Mouse (Mus musculus) forebrain, embryonic 16.5 days (tissue): Measurements from ENCODE around the gene Grm5. TPM values are rescaled to one million over a fixed set of nuclear protein-coding genes. Genes with fewer than 3 reads are reported as not detected.

ENCODE experiments used
- ATAC-seq: fragments of 200-750 bp; cut with Nextera tagmentation; 2 replicates; pipeline ENCODE4 v1.8.0; 2017; ENCODE audit warnings: mild to moderate bottlenecking, moderate library complexity
- H3K27ac ChIP-seq: fragments of 300-500 bp; sonication (generic); 2 replicates; pipeline ENCODE4 v1.5.1; 2014; ENCODE audit warnings: low read length, control low read depth
- H3K27me3 ChIP-seq: fragments of 300-500 bp; sonication (generic); replicated peaks from 2 replicates; pipeline ENCODE4 v1.6.1; 2014; ENCODE audit warnings: low read length; ENCODE audit not compliant: control insufficient read depth, insufficient read depth
- H3K36me3 ChIP-seq: fragments of 300-500 bp; sonication (generic); 2 replicates; pipeline ENCODE4 v1.6.1; 2014; ENCODE audit not compliant: control insufficient read depth, insufficient read depth
- H3K4me1 ChIP-seq: fragments of 300-500 bp; sonication (generic); replicated peaks from 2 replicates; pipeline ENCODE4 v1.6.1; 2014; ENCODE audit warnings: low read length; ENCODE audit not compliant: control insufficient read depth, insufficient read depth
- H3K4me2 ChIP-seq: fragments of 300-500 bp; sonication (generic); 2 replicates; pipeline ENCODE4 v1.6.1; 2014; ENCODE audit warnings: mild to moderate bottlenecking, low read length, control low read depth
- H3K4me3 ChIP-seq: fragments of 300-500 bp; sonication (generic); replicated peaks from 2 replicates; pipeline ENCODE4 v1.5.1; 2014; ENCODE audit warnings: mild to moderate bottlenecking, low read length, control low read depth
- H3K9ac ChIP-seq: fragments of 300-500 bp; sonication (generic); replicated peaks from 2 replicates; pipeline ENCODE4 v1.6.1; 2014; ENCODE audit warnings: low read depth, low read length, control low read depth
- H3K9me3 ChIP-seq: fragments of 300-500 bp; sonication (generic); 2 replicates; pipeline ENCODE4 v1.6.1; 2016; ENCODE audit warnings: low read length; ENCODE audit not compliant: control insufficient read depth
- WGBS: fragments of 180-500 bp; shearing (Covaris S2); extraction: QIAGEN DNeasy Blood & Tissue Kit; methylation state at CpG from one replicate; pipeline ENCODE4 v1.1.7; 2014; 5-methylcytosine and 5-hydroxymethylcytosine counted together
- polyA plus RNA-seq: library from polyadenylated mRNA; unstranded; fragments of >200 nt; fragmentation: Nextera tagmentation; extraction: Ambion mirVana; gene quantifications from 2 replicates; pipeline ENCODE4 v1.2.1, GENCODE M21; 2015

The Grm5 gene
- polyA plus RNA-seq, 1 experiment from 2014 or later: 45.6 TPM

- Histone ChIP-seq H3K4me2 (no peak overlapping the region), H3K9ac (no peak overlapping the region), H3K27me3 (no peaks in the 10 kb centered on the region), H3K9me3 (no peaks in the 10 kb centered on the region), H3K36me3 (no peaks in the 10 kb centered on the region), H3K27ac (no peak overlapping the region), H3K4me3 (no peak overlapping the region), H3K4me1 (no peaks in the 10 kb centered on the region; the same call in 1 of the 2 replicates)
- 71% methylated on average over 8 of the region's 8 CpGs for WGBS
- ATAC-seq: no peak
These were observed 391.1 kb downstream of the Grm5 start for GRCm38 (mm10) chr7:87975041-87975440.

- H3K4me1 ChIP-seq: no peaks in the 10 kb centered on the region
- H3K36me3 ChIP-seq: no peaks in the 10 kb centered on the region
- no peaks in the 10 kb centered on the region for H3K27me3 ChIP-seq
- no peak overlapping the region for H3K9ac ChIP-seq
- no peaks in the 10 kb centered on the region for H3K9me3 ChIP-seq
- WGBS: 41% methylated on average over 2 of the region's 2 CpGs
- H3K4me2 ChIP-seq: no peak overlapping the region
- no peak overlapping the region for H3K4me3 ChIP-seq
- no peak overlapping the region for H3K27ac ChIP-seq
- ATAC-seq: peak; percentile 50; the same call in 1 of the 2 replicates
These were observed 399.5 kb downstream of the Grm5 start for GRCm38 (mm10) chr7:87983494-87983893.

GRCm38 (mm10) chr7:88014451-88014850, 430.5 kb downstream of the Grm5 start:
- H3K27ac ChIP-seq: no peak overlapping the region
- no peaks in the 10 kb centered on the region for H3K27me3 ChIP-seq
- no peaks in the 10 kb centered on the region for H3K4me1 ChIP-seq
- no peaks in the 10 kb centered on the region for H3K36me3 ChIP-seq
- no peak for ATAC-seq
- 85% methylated on average over 3 of the region's 3 CpGs for WGBS
- H3K4me3 ChIP-seq: no peak overlapping the region
- H3K4me2 ChIP-seq: no peak overlapping the region
- no peaks in the 10 kb centered on the region for H3K9me3 ChIP-seq
- H3K9ac ChIP-seq: no peak overlapping the region

GRCm38 (mm10) chr7:88027411-88028132, 443.6 kb downstream of the Grm5 start:
- peak; percentile 98 for ATAC-seq

GRCm38 (mm10) chr7:88047366-88047765, 463.4 kb downstream of the Grm5 start:
- Histone ChIP-seq H3K4me1 (no peaks in the 10 kb centered on the region), H3K36me3 (no peaks in the 10 kb centered on the region), H3K27ac (no peak overlapping the region), H3K4me2 (no peak overlapping the region), H3K9me3 (no peaks in the 10 kb centered on the region), H3K27me3 (no peaks in the 10 kb centered on the region), H3K4me3 (no peak overlapping the region), H3K9ac (no peak overlapping the region)
- no peak for ATAC-seq

More at GRCm38 (mm10) chr7:88027411-88028132, 443.6 kb downstream of the Grm5 start:
- Histone ChIP-seq H3K4me3 (no peak overlapping the region), H3K4me1 (0 out of 2 replicates have a peak, but pooled peaks cover 3% of the 10 kb centered on the region), H3K4me2 (no peak overlapping the region), H3K36me3 (no peaks in the 10 kb centered on the region), H3K9ac (no peak overlapping the region), H3K27ac (no peak overlapping the region), H3K27me3 (no peaks in the 10 kb centered on the region), H3K9me3 (no peaks in the 10 kb centered on the region)
- 50% methylated on average over 3 of the region's 3 CpGs for WGBS

GRCm38 (mm10) chr7:88054224-88054938, 470.4 kb downstream of the Grm5 start:
- 67% methylated on average over 1 of the region's 1 CpGs for WGBS
- no peaks in the 10 kb centered on the region for H3K36me3 ChIP-seq
- no peak overlapping the region for H3K4me2 ChIP-seq
- no peak overlapping the region for H3K4me3 ChIP-seq
- no peak for ATAC-seq
- H3K4me1 ChIP-seq: no peaks in the 10 kb centered on the region
- no peaks in the 10 kb centered on the region for H3K9me3 ChIP-seq
- H3K27ac ChIP-seq: no peak overlapping the region
- H3K9ac ChIP-seq: no peak overlapping the region
- H3K27me3 ChIP-seq: no peaks in the 10 kb centered on the region

- Histone ChIP-seq H3K27ac (no peak overlapping the region), H3K4me2 (no peak overlapping the region), H3K27me3 (no peaks in the 10 kb centered on the region), H3K36me3 (no peaks in the 10 kb centered on the region), H3K4me3 (no peak overlapping the region), H3K9me3 (no peaks in the 10 kb centered on the region), H3K9ac (no peak overlapping the region), H3K4me1 (no peaks in the 10 kb centered on the region)
- 58% methylated on average over 2 of the region's 2 CpGs for WGBS
- no peak for ATAC-seq
These were observed 472.5 kb downstream of the Grm5 start for GRCm38 (mm10) chr7:88056438-88056837.

GRCm38 (mm10) chr7:88091115-88091514, 507.1 kb downstream of the Grm5 start:
- Histone ChIP-seq H3K4me3 (no peak overlapping the region), H3K27me3 (no peaks in the 10 kb centered on the region), H3K27ac (no peak overlapping the region), H3K9me3 (peaks cover 3% of the 10 kb centered on the region; the same call in 1 of the 2 replicates), H3K4me2 (no peak overlapping the region), H3K9ac (no peak overlapping the region), H3K4me1 (no peaks in the 10 kb centered on the region), H3K36me3 (no peaks in the 10 kb centered on the region)
- no peak for ATAC-seq

- H3K9ac ChIP-seq: no peak overlapping the region
- H3K36me3 ChIP-seq: no peaks in the 10 kb centered on the region
- ATAC-seq: no peak
- H3K4me2 ChIP-seq: no peak overlapping the region
- H3K27me3 ChIP-seq: no peaks in the 10 kb centered on the region
- no peaks in the 10 kb centered on the region for H3K4me1 ChIP-seq
- H3K9me3 ChIP-seq: no peaks in the 10 kb centered on the region
- H3K27ac ChIP-seq: no peak overlapping the region
- no peak overlapping the region for H3K4me3 ChIP-seq
- WGBS: 44% methylated on average over 1 of the region's 1 CpGs
These were observed 512.7 kb downstream of the Grm5 start for GRCm38 (mm10) chr7:88096536-88097107.
